Mouse (Mus musculus): ENCODE data around the gene Tbc1d22b.

- TF ChIP-seq CTCF (IDR thresholded peaks at IDR 0.05; ENCODE audit: borderline replicate concordance, control insufficient read depth, extremely low read depth, insufficient read depth, low read length, poor library complexity) (no peak), POLR2A (IDR thresholded peaks at IDR 0.05; ENCODE audit: control insufficient read depth, extremely low read depth, insufficient read depth, low read length, poor library complexity) (no peak)
Observed at GRCm38 (mm10) chr17:29584737-29585136, 35.2 kb downstream of the Tbc1d22b start.

Data from thymus, adult 2 months (tissue).